Comparison of ENCODE assay signal across 13 mouse cellular contexts in genomic region chr13:51742551-51743052, GRCm38 (mm10). TPM values are rescaled to one million over a fixed set of nuclear protein-coding genes. Genes with fewer than 3 reads are reported as not detected.
A peak's percentile ranks its signal among the peaks of the same experiment; 100 is the strongest.
DNase-seq lines count a peak whose midpoint lies in the region; ATAC-seq and TF ChIP-seq lines count a peak whose summit lies in the region.
"Had no signal": no experiment of that assay in that cellular context is flagged by ENCODE, and none has a peak within 500 bp of the region (broad histone marks: within the 10 kb centered on the region; RNA-seq: fewer than 3 reads in every experiment).

No protein-coding gene starts in this region.

- no peak for TF ChIP-seq POLR2A in kidney, adult 2 months (IDR thresholded peaks at IDR 0.05; ENCODE audit: low read depth, low read length)
- TF ChIP-seq POLR2A in bone marrow macrophage, adult 2 months (IDR thresholded peaks at IDR 0.05; ENCODE audit: borderline replicate concordance, low read depth, low read length) = no peak

- no peaks in the 10 kb centered on the region for H3K27me3 ChIP-seq in kidney, adult 2 months (replicated peaks; ENCODE audit: control insufficient read depth, insufficient read depth, low read length)
- H3K27me3 ChIP-seq in kidney, embryonic 14.5 days (ENCODE audit: control insufficient read depth, insufficient read depth, low read length) = no peaks in the 10 kb centered on the region

- no peak overlapping the region for H3K4me3 ChIP-seq in kidney, adult 2 months (ENCODE audit: insufficient read depth, low read depth, low read length)
- no peak overlapping the region for H3K4me3 ChIP-seq in kidney, embryonic 14.5 days (ENCODE audit: low read length)
- H3K4me3 ChIP-seq in bone marrow macrophage, adult 2 months (ENCODE audit: insufficient read depth, low read length) = no peak overlapping the region
- H3K4me3 ChIP-seq: gastrocnemius, adult 2 months had no signal

- H3K27ac ChIP-seq in kidney, adult 2 months (ENCODE audit: insufficient read depth, low read depth, low read length) = no peak overlapping the region
- H3K27ac ChIP-seq in kidney, embryonic 14.5 days (ENCODE audit: low read depth, low read length) = no peak overlapping the region
- H3K27ac ChIP-seq in bone marrow macrophage, adult 2 months (ENCODE audit: insufficient read depth, low read depth, low read length) = peak overlapping the region; percentile 57
- H3K27ac ChIP-seq: gastrocnemius, adult 2 months had no signal

- no peak overlapping the region for H3K4me2 ChIP-seq in kidney, embryonic 14.5 days (replicated peaks; ENCODE audit: low read depth, low read length)

- no peaks in the 10 kb centered on the region for H3K36me3 ChIP-seq in kidney, adult 2 months (ENCODE audit: control insufficient read depth, insufficient read depth, low read length)
- H3K36me3 ChIP-seq in kidney, embryonic 14.5 days (ENCODE audit: control insufficient read depth, insufficient read depth, low read length) = no peaks in the 10 kb centered on the region

- no peak overlapping the region for H3K9ac ChIP-seq in kidney, embryonic 14.5 days (ENCODE audit: low read depth, low read length)

- no peaks in the 10 kb centered on the region for H3K9me3 ChIP-seq in kidney, embryonic 14.5 days (ENCODE audit: control insufficient read depth, low read length)

- peak; percentile 66 for DNase-seq in kidney, adult 2 months
- DNase-seq in A20 (ENCODE audit: low read depth, low spot score) = peak; percentile 31
- no peak for DNase-seq in gastrocnemius, postnatal 36 days
- DNase-seq in urinary bladder, postnatal 36 days (ENCODE audit: low spot score in 2 of 2) = no peak
- no peak for DNase-seq in heart, postnatal 36 days
- DNase-seq: cerebellum, adult 8-10 months; gastrocnemius, adult 2 months; kidney, postnatal 10 days; lung, postnatal 36 days had no signal

- intact Hi-C loops in gastrocnemius, postnatal 36 days (cut with DNase I) = no loop called here
- intact Hi-C loops in heart, postnatal 36 days (cut with DNase I) = no loop called here

- 59% methylated on average over 10 of the region's 10 CpGs for WGBS in kidney, adult 2 months
- WGBS in kidney, embryonic 14.5 days = 82% methylated on average over 10 of the region's 10 CpGs

- TF ChIP-seq CTCF in kidney, adult 2 months (conservative IDR thresholded peaks at IDR 0.05; ENCODE audit: insufficient read depth, insufficient read length, low read depth, low read length) = no peak
- no peak for TF ChIP-seq CTCF in bone marrow macrophage, adult 2 months (IDR thresholded peaks at IDR 0.05; ENCODE audit: low read depth, low read length)

- H3K4me1 ChIP-seq in kidney, adult 2 months (ENCODE audit: control insufficient read depth, insufficient read depth, low read length) = peaks cover 28% of the 10 kb centered on the region
- peaks cover 7% of the 10 kb centered on the region for H3K4me1 ChIP-seq in kidney, embryonic 14.5 days (ENCODE audit: control insufficient read depth, insufficient read depth, low read length)
- peaks cover 74% of the 10 kb centered on the region for H3K4me1 ChIP-seq in bone marrow macrophage, adult 2 months (ENCODE audit: control insufficient read depth, insufficient read depth, low read length)

- ATAC-seq in kidney, embryonic 14.5 days (ENCODE audit: low FRiP score, low TSS enrichment) = no peak
- ATAC-seq in megakaryocyte progenitor cell, adult 5-6 weeks (replicated peaks; ENCODE audit: poor library complexity) = 0 out of 2 replicates have a peak, but pooled peaks have one; percentile 5
- ATAC-seq: forebrain, embryonic 14.5 days had no signal

RNA-seq across cellular contexts. Expression of gene Sema4d, which starts 50.9 kb away (rescaled TPM):
- 87.8 and 93.2 TPM in 2 replicates for polyA plus RNA-seq in kidney, adult 2 months (2012; rRNA removed)
- polyA plus RNA-seq in kidney, embryonic 14.5 days (2014; fragmentation: Nextera tagmentation; extraction: Ambion mirVana) = 11.3 and 20.2 TPM in 2 replicates
- 181 and 193 TPM in 2 replicates for polyA plus RNA-seq in bone marrow macrophage, adult 2 months (2012; ENCODE audit: insufficient read depth, insufficient read length, missing spikeins)
- 25.4 and 27.1 TPM in 2 replicates for total RNA-seq in megakaryocyte progenitor cell, adult 5-6 weeks (2015)
- 8.6 and 10.7 TPM in 2 replicates for total RNA-seq in megakaryocyte progenitor cell, adult 5-6 weeks (2017)
- total RNA-seq in gastrocnemius, postnatal 36 days (2021) = 100 to 1,000 TPM; 123 to 134 TPM
- total RNA-seq in heart, postnatal 36 days (2021) = 10 to 100 TPM; 69.8 to 77.5 TPM

Comparison
In these comparisons a context has a peak if more than half of its experiments do, and no peak if none do; other contexts are left out.
1. DNase-seq: peak in kidney, adult 2 months (single experiment) and A20 (single experiment); none in gastrocnemius, postnatal 36 days (0 of 2), urinary bladder, postnatal 36 days (0 of 2) and heart, postnatal 36 days (0 of 2).